Mouse (Mus musculus) testis, postnatal 10 days (tissue): ENCODE results near the gene Crb3.
A peak's percentile ranks its signal among the peaks of the same experiment; 100 is the strongest.

Experiments
- DNase-seq: peaks from one replicate; pipeline ENCODE4 v3.0.0; 2021; ENCODE audit warnings: low spot score

The Crb3 gene

DNA sequence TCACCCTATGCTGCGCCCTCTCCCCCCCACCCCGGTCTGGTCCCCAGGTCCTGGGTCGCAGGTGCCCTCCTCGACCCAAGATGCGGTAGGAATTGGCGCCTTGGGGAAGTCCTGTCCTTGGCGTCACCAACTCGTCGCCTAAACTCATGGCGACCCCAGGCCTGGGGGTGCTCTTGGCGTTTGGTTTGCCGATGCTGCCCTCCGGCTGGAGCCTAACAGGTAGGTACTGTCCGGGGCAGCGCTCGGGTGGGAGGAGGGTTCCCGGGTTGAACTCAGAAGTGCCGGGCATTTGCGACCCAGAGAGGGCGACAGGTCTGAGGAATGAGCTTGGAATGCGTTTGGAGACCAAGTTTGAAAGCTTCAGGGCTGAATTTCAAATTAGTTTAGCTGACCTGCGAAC is 3.6 kb downstream of the Crb3 start:
- DNase-seq = no peak

DNA sequence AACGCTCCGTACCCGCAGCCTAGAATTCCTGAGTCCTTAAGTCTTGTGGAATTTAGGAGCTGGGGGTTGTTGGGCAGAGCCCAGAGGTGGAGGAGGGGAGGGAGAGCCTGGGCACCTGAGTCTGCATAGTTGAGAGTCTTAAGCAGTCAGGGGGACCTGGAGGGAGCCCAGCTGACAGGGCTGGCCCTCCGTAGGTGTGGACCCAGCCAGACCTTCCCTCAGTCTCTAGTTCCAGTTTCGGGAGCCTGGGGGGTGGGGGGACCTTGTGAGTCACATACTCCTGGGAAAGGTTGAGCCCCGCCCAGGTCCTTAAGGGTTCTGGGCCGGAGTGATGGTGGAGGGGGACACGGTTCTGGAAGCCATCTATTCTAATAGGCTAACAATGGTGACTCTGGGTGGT is 4.1 kb downstream of the Crb3 start:
- DNase-seq = no peak

DNA sequence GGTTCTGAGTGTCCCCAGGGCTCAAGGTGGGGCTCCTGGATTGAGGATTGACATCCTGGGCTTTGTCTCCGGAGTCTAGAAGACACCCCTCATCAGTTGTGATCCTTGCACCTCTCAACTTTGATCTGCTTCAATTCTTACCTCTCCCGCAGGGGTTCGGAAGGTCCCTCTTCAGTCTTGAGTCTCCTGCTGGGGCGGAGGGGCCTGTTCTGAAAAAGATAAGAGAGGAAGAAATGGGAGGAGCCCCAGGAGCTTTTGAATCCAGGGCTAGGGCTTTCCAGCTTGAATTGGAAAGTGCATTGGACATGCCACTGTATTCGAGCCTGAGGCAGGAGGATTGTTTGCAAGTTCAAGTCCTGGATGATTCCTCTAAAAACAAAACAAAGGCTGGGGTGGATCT is 8.0 kb downstream of the Crb3 start:
- DNase-seq = no peak

DNA sequence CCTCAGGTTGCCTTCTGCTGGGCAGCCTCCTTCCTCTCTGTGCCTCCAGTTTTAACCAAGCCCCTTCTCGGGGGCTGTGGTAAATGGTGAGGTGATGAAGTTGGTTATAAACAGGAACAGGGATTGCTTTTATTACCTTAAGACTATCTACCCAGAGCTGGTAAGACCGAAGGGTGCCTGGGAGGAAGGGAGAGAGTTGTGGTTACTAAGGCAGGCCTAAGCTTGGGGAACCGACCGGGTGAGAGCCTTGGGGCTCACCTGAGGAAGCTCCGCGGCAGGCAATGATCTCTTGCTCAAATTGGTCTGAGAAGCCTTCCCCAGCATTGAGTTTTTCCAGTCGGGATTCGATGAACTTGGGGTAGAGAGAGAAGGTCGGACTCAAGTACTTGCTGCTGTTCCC is 11.4 kb downstream of the Crb3 start:
- no peak for DNase-seq

DNA sequence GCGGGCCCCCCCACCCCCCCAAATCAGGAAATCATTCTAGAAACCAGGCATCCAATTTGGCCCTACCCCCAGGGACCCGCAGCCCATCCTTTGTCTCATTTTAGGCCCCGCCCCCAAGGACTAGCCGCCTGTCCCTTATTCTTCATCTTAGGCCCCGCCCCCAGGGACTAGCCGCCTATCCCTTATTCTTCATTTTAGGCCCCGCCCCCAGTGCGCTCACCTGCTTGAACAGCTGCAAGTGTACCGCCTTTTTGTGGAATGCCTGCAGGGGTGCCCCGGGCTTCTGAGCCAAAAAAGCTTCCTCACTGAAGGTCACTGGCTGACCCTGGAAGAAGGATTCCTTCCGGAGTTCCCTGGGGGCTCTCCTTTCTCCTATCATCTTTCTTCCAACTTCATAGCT is 11.8 kb downstream of the Crb3 start:
- peak; percentile 62 for DNase-seq

DNA sequence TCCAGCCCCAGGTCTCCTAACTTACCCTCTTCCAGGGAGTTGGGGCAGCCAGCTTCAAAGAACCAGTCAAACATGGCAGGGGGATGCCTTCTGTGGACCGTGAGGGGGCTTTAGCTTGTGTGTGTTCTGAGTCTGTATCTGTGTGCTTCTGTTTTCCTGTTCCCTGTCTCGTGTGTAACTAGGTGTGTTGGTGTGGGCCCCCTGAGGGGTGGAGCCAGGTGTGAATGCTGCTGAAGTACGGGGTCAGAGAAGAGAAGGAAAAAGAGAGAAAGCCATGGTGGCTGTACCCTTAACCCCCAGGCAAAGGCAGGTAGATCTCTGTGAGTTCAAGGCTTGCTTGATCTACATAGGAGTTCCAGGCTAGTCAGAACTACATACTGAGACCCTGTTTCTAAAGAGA is 18.0 kb downstream of the Crb3 start:
- DNase-seq = no peak

DNA sequence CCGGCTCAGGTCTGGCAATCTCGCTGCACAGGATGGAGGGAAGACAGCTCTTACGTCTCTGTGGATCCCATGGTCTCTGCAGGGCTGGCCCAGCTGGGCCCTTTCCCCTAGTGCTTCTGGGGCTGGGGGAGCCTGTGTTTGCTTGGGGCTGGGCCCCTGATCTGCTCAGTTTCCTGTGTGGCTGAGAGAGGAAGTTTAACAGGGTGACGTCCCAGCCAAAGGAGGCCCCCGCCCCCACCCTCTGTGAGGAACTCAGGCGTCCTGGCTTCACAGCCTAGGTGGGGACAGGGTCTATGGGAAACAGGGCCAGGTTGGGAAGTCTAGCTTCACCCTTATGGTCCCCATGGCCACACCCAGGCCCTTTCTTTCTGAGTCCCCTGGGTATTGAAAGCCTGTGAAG is 19.4 kb downstream of the Crb3 start, which contains the start of gene Dennd1c:
Gene Dennd1c, minus strand, starts transcription at position 179 of the 400 bp plus-strand sequence.
- no peak for DNase-seq

DNA sequence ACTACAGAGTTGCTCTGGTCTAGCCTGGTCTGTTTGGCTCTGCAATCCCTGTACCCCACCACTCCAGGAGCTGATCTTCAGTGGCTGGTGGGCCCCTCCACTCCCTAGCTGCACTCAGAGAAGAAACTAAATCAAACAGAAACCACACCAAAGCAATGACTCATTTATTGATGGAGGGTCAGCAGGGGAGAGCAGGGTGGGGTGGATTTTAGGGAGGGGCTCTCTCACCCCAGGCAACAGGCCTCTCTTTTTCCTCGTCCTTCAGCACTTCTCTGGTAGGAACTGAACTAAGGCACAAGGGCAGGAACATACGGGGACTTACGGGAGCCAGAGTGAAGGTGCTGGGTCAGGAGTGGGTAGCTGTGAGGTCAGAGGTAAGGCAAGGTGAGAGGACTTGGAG is 21.0 kb downstream of the Crb3 start:
- DNase-seq = no peak

DNA sequence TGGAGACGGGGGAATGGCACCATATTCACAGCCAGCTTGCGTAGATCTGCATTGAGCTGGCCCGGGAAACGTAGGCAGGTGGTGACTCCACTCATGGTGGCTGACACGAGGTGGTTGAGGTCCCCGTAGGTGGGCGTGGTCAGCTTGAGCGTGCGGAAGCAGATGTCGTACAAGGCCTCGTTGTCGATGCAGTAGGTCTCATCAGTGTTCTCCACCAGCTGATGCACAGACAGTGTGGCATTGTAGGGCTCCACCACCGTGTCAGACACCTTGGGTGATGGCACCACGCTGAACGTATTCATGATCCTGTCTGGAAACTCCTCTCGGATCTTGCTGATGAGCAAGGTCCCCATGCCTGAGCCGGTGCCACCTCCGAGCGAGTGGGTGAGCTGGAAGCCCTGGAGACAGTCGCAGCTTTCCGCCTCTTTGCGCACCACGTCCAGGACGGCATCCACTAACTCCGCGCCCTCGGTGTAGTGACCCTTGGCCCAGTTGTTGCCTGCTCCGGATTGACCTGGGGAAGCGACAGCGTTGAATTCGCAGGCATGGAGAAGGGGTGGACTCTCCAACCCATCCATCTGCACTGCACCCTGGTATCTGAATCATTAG is 22.4 kb downstream of the Crb3 start:
- no peak for DNase-seq

DNA sequence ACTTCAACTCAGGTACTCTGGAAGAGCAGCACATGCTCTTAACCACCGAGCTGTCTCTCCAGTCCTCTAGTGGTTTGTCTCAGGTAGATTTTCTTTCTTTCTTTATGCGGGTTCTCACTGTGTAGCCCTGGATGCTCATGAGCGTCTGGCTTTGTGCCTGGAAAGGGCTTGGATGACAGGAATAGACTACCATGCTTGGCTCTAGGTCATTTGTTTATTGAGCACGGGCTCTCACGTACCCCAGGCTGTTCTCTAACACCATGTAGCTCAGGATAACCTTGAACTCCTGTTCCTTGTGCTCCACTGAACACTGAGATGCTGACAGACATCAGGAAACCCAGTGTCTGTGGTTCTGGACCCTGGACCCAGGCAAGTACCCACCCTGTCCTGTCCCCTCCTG is 23.6 kb downstream of the Crb3 start:
- DNase-seq = no peak

DNA sequence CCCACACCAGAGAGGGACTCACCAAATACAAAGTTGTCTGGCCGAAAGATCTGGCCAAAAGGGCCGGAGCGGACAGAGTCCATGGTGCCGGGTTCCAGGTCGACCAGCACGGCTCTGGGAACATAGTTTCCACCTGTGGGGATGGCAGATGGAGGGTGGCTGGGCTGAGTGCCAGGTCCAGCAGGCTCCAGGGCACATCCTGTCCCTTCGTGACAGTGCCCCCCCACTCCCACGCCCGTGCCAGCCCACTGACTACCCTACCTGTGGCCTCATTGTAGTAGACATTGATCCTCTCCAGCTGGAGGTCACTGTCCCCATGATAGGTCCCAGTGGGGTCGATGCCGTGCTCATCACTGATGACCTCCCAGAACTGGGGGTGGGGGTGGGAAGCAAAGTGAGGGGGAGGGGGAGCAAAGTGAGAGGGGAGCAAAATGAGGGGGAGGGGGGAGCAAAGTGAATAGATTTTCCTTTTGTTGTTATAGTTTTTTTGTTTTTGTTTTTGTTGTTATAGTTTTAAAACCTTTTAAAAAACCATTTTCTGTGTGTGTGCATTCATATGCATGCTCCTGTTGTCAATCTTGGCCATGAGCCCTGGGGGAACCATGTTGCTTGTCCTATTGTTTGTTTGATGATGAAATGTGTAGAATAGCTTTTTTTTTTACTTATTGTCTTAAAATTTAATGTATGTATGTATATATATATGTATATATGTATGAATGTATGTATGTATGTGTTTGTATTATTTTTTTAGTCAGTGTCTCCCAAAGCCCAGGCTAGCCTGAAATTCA is 27.3 kb downstream of the Crb3 start:
- DNase-seq = peak; percentile 52

DNA sequence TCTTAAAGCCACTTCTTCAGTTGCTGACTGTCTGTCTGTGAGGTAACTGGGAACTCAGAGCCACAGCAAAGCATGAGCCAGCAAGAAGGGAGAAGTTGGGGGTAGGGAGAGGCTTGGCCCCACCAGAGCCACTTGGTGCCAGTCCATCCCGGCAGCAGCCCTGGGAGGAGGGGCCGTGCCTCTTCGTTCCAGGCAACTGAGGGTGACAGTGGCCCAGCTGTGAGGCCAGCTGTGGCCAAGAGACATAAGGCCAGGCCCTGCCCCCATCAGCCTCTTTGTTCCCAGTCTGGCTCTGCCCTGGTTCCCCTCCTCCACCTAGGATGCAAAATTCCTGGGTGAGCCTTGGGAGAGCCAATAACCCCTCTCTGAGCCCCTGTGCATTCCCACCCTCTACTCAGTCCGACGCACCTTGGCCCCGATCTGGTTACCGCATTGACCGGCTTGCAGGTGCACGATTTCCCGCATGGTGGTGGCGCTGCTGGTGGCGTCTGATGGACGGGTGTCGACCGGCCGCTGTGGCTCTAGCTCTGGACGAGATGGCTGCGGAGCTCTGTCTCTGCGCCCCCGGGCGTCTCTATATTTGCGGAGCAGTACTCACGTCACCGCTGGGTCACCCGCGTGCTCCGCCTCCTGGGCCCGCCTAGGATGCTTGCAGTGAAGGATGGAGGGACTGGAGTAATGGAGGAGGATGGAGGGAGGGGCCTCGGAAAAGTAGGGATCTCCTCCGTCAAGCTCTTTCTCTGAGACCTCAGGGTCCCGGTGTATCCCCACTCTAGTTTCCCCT is 28.3 kb downstream of the Crb3 start, which contains the start of gene Tubb4a:
Gene Tubb4a, minus strand, starts transcription at position 734 of the 784 bp plus-strand sequence.
- peak; percentile 46 for DNase-seq

DNA sequence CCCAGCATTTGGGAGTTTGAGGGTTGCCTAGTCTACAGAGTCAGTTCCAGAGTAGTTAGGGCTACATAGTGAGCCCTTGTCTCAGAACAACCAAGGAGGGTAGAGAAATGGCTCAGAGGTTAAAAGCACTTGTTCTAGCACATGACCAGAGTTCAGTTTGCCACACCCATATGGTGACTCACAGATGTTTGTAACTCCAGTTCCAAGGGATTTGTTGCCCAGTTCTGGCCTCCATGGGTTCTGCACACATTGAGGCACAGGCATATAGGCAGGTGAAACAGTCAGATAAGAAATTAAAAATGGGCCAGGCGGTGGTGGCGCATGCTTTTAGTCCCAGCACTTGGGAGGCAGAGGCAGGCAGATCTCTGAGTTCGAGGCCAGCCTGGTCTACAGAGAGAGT is 35.3 kb downstream of the Crb3 start:
- DNase-seq = no peak

DNA sequence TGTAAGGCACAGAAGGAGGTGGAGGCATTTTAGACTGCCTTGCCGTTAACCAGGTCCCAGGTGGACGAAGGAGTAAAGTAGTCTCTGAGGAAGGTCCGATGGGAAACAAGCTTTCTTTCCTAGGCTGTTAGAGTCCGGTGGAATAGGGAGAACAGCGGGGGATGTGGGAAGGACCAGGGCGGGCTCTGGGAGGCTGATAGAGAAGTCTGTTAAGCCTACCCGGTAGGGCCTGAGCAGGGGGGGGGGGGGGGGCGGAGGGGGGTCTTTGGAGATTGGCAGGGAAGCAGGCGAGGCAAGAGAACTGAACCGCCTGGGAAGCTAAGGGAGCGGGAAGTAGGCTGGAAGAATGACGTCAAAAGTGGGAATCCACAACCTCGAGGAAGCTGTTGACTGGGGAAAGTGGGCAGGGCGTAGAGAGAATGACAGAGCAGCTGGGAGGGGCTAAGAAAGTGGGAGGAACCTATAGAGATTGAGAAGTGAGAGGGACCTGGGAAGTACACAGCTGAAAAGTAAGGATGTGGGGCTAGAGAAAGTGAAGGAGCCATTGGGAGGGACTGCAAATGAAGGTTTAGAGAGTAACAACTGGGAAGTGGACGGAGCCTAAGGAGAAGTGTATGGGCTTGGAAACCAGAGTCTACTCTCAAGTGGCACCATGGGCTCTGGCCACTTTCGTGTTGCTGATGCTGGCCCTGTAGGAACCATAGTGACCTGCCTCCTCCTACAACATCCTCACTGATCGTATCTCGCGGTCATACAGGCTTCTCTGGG is 37.1 kb downstream of the Crb3 start:
- DNase-seq = peak; percentile 48

DNA sequence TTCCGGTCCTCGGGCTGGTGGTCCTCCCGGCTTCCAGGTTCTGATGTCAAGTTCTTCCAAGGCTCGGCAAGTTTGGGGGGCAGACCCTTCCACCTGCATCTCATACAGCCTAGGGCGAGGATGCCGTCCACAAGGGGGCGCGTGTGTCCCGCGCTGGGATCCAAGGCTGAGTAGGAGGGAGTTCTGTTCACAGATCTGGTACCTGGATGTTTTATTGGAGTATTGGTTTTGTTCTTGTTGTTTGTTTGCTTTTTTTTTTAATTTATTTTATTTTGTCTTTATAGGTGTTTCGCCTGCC is 37.7 kb downstream of the Crb3 start:
- peak; percentile 93 for DNase-seq

DNA sequence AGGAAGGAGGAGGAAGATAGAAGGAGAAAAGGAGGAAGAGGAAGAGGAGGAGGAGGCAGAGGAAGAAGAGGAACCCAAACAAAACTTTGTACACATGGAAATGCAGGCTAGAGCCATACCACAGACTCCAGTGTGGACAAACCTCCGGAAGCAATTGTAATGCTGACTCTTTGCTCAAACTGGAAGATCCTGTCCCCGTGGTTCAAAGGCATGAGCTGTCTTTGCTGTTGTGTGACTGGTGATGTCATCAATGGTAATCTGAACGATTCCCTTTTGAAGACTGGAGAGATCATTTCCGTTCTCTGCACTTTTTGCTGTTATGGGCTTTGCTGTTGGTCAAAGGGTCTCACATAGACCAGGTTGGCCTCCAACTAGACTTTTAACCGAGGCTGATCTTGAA is 39.4 kb downstream of the Crb3 start:
- no peak for DNase-seq

DNA sequence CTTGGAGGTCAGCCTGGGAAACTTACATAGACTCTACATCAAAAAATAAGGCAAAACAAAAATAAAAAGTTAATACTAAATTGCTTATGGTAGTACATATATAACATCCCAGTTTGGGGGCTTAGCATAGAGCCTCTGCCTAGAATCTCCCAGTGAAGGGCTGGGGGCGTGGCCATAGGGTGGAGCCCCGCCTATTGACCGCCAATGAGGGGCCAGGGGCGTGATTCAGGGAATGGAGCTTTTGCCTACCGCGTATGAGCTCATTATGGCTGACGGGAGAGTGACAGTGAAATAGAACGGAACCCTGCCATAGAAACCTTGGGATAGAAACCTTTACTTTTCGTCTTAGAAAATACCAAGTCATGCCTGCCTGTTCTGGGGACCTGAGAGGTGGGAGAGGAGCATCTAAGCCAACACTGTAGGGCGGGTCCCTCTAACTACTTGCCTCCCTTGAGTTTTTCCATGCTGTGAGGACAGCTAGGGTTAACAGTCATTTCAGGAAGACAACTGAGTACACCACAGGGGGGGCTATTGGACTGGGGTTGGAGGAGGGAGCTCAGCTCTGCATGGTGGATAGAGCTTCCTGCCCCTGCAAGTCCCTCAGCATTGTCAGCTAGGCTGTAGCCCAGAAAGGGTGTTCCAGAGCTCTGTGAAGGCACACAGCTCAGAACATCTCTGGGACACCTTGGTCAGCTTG is 40.9 kb downstream of the Crb3 start:
- DNase-seq = peak; percentile 50

DNA sequence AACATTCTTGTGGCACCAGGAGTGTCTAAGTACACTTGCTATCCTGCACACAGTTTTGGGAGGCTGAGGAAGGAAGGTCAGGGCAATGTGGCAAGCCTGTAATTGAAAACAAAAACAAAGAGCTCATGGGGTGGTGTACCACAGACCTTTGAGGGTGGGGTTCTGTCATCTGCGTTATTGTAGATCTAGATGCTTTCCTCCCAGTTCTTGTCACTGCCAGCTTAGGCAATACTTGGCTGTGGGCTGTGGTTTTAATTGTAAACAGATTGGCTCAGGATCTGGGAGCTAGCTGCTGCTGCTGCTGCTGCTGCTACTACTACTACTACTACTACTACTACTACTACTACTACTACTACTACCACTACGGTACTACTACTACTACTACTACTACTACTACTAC is 43.4 kb downstream of the Crb3 start:
- no peak for DNase-seq

DNA sequence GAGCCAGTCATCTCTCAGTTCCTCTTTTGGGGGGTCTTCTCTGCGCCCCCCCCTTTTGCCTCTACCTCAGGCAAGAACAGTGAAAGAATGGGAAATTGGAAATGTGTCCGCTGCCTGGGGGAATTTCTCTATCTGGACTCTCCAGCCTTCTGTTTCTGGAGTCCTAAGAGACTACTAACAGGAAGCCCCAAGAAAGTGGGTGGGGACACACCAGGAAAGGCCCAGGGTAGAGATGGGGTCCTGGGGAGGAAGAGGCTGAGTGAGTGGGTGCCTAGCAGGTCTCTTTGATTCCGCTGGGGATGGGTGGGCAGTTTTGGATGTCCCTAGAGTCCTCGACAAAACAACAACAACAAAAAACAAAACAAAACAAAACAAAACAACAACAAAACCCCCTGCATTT is 45.6 kb downstream of the Crb3 start:
- no peak for DNase-seq

DNA sequence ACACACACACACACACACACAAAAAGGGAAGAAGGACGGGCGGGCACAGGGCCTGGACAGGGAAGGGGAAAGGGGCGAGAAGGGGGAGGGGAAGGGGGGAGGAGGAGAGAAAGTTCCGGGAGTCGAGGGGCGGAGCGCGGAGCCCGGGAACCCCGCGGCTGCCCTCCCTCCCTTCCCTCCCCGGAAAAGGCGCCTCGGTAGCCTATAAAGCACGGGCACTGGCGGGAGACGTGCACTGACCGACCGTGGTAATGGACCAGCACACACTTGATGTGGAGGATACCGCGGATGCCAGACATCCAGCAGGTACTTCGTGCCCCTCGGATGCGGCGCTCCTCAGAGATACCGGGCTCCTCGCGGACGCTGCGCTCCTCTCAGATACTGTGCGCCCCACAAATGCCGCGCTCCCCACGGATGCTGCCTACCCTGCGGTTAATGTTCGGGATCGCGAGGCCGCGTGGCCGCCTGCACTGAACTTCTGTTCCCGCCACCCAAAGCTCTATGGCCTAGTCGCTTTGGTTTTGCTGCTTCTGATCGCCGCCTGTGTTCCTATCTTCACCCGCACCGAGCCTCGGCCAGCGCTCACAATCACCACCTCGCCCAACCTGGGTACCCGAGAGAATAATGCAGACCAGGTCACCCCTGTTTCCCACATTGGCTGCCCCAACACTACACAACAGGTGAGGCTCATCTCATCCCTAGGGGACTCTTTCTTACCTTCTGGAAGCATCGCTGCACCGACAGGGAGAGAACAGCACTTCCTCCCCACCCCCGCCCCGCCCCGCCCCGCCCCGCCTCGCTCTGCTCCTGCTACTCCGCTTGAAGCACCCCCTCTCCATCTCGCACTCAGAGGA is 46.5 kb downstream of the Crb3 start, which contains the start of gene Tnfsf9:
Gene Tnfsf9, plus strand, starts transcription at position 145 of the 854 bp plus-strand sequence.
- DNase-seq = peak; percentile 42

DNA sequence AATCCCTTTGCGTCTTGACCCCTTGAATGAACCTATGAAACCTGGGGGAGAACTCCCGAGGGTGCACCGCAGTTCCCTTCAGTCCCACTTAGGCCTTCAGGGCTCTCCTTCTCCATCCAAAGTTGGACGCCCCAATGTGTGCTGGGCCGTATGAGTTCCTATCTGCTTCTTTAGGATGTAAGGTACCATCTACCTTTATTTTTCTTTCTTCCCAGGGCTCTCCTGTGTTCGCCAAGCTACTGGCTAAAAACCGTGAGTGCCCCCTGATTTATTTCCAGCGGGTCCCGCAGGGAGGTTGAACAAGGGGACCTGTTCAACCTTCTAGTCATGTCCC is 47.1 kb downstream of the Crb3 start:
- no peak for DNase-seq
